Mouse (Mus musculus) hindbrain, embryonic 12.5 days (tissue): ENCODE results near the gene Abhd17a. TPM values are rescaled to one million over a fixed set of nuclear protein-coding genes. Genes with fewer than 3 reads are reported as not detected.

ENCODE experiments used
- microRNA-seq: library from miRNA; unstranded; fragments of <30 nt; microRNA quantifications from one replicate; pipeline ENCODE4, GENCODE M21; 2017
- polyA plus RNA-seq: library from polyadenylated mRNA; unstranded; fragments of >200 nt; fragmentation: Nextera tagmentation; extraction: Ambion mirVana; gene quantifications from 2 replicates; pipeline ENCODE4 v1.2.1, GENCODE M21; 2016

Gene Abhd17a
- polyA plus RNA-seq, 1 experiment from 2014 or later, result 118 TPM

Small RNA genes within 50 kb of the gene (microRNA-seq; reads per million reads assigned to microRNA genes)
- not detected for gene Mir6912

Other genes starting within 250 kb of the Abhd17a start
- gene Adamtsl5, start 241.9 kb downstream of the Abhd17a start, polyA plus RNA-seq, result 0.38 and 0.77 TPM in 2 replicates
- gene Plk5, start 233.9 kb downstream of the Abhd17a start, polyA plus RNA-seq, result 0.35 and 0.50 TPM in 2 replicates
- gene Mex3d, start 202.7 kb downstream of the Abhd17a start, polyA plus RNA-seq, result 21.4 and 24.8 TPM in 2 replicates
- 275 and 296 TPM in 2 replicates for gene Mbd3, start 190.8 kb downstream of the Abhd17a start, polyA plus RNA-seq
- gene Uqcr11, start 183.5 kb downstream of the Abhd17a start, polyA plus RNA-seq, result 312 and 406 TPM in 2 replicates
- gene Tcf3, start 156.7 kb downstream of the Abhd17a start, polyA plus RNA-seq, result 176 and 178 TPM in 2 replicates
- 1.7 and 2.3 TPM in 2 replicates for gene Onecut3, start 95.5 kb downstream of the Abhd17a start, polyA plus RNA-seq
- 0.93 and 1.1 TPM in 2 replicates for gene Atp8b3, start 51.2 kb downstream of the Abhd17a start, polyA plus RNA-seq
- 33.1 and 33.8 TPM in 2 replicates for gene Rexo1, start 28.8 kb downstream of the Abhd17a start, polyA plus RNA-seq
- gene Klf16, start 13.0 kb downstream of the Abhd17a start, polyA plus RNA-seq, result 7.1 and 8.1 TPM in 2 replicates
- gene Scamp4, start 12.5 kb upstream of the Abhd17a start, polyA plus RNA-seq, result 60.3 and 69.4 TPM in 2 replicates
- gene Adat3, start 12.5 kb upstream of the Abhd17a start, polyA plus RNA-seq, result 4.8 and 5.5 TPM in 2 replicates
- 5.2 and 5.3 TPM in 2 replicates for gene Gm49322, start 15.7 kb upstream of the Abhd17a start, polyA plus RNA-seq
- 190 and 192 TPM in 2 replicates for gene Csnk1g2, start 32.5 kb upstream of the Abhd17a start, polyA plus RNA-seq
- 87.8 and 96.4 TPM in 2 replicates for gene Btbd2, start 66.7 kb upstream of the Abhd17a start, polyA plus RNA-seq
- gene Mknk2, start 87.8 kb upstream of the Abhd17a start, polyA plus RNA-seq, result 88.1 and 90.3 TPM in 2 replicates
- 56.5 and 62.9 TPM in 2 replicates for gene Mob3a, start 111.6 kb upstream of the Abhd17a start, polyA plus RNA-seq
- 27.1 and 30.5 TPM in 2 replicates for gene Izumo4, start 111.8 kb upstream of the Abhd17a start, polyA plus RNA-seq
- gene Ap3d1, start 151.9 kb upstream of the Abhd17a start, polyA plus RNA-seq, result 101 TPM in 2 replicates
- gene Dot1l, start 164.9 kb upstream of the Abhd17a start, polyA plus RNA-seq, result 25.9 and 27.4 TPM in 2 replicates
- 65.3 and 71.8 TPM in 2 replicates for gene Sf3a2, start 207.9 kb upstream of the Abhd17a start, polyA plus RNA-seq
- 139 TPM in 2 replicates for gene Plekhj1, start 208.3 kb upstream of the Abhd17a start, polyA plus RNA-seq
- not detected in 2 replicates for gene Amh, start 214.9 kb upstream of the Abhd17a start, polyA plus RNA-seq
- 0.83 and 1.7 TPM in 2 replicates for gene Jsrp1, start 223.2 kb upstream of the Abhd17a start, polyA plus RNA-seq
- 1,255 and 1,389 TPM in 2 replicates for gene Oaz1, start 236.3 kb upstream of the Abhd17a start, polyA plus RNA-seq